Mouse (Mus musculus) kidney, postnatal 0 days (tissue): Measurements from ENCODE around the gene Ppp2r5e. TPM values are rescaled to one million over a fixed set of nuclear protein-coding genes. Genes with fewer than 3 reads are reported as not detected.
A peak's percentile ranks its signal among the peaks of the same experiment; 100 is the strongest.

Experiments
- ATAC-seq: fragments of 200-750 bp; cut with Nextera tagmentation; replicated peaks from 2 replicates; pipeline ENCODE4 v1.8.0; 2017; ENCODE audit warnings: low read depth, moderate number of reproducible peaks, moderate TSS enrichment, moderate library complexity; ENCODE audit not compliant: low FRiP score
- DNase-seq: peaks from one replicate; pipeline ENCODE4 v3.0.0-alpha.2; 2016; ENCODE audit warnings: low spot score
- H3K27ac ChIP-seq: fragments of 300-500 bp; sonication (generic); 2 replicates; pipeline ENCODE4 v1.5.1; 2014; ENCODE audit warnings: mild to moderate bottlenecking
- H3K27me3 ChIP-seq: fragments of 300-500 bp; sonication (generic); 2 replicates; pipeline ENCODE4 v1.6.1; 2014; ENCODE audit warnings: low read length, mixed read lengths; ENCODE audit not compliant: insufficient read depth
- H3K36me3 ChIP-seq: fragments of 300-500 bp; sonication (generic); 2 replicates; pipeline ENCODE4 v1.6.1; 2014; ENCODE audit warnings: low read length, mixed read lengths; ENCODE audit not compliant: insufficient read depth
- H3K4me1 ChIP-seq: fragments of 300-500 bp; sonication (generic); replicated peaks from 2 replicates; pipeline ENCODE4 v1.6.1; 2014; ENCODE audit warnings: antibody characterized with exemption, low read length, mixed read lengths; ENCODE audit not compliant: insufficient read depth
- H3K4me2 ChIP-seq: fragments of 300-500 bp; sonication (generic); 2 replicates; pipeline ENCODE4 v1.6.1; 2014; ENCODE audit warnings: mild to moderate bottlenecking, low read length, moderate library complexity, mixed read lengths
- H3K4me3 ChIP-seq: fragments of 300-500 bp; sonication (generic); replicated peaks from 2 replicates; pipeline ENCODE4 v1.5.1; 2014; ENCODE audit warnings: low read depth, low read length
- H3K9ac ChIP-seq: fragments of 300-500 bp; sonication (generic); 2 replicates; pipeline ENCODE4 v1.6.1; 2014; ENCODE audit warnings: low read depth, low read length
- H3K9me3 ChIP-seq: fragments of 300-500 bp; sonication (generic); replicated peaks from 2 replicates; pipeline ENCODE4 v1.6.1; 2016; ENCODE audit warnings: low read length, inconsistent platforms, mixed read lengths
- CTCF ChIP-seq: IDR thresholded peaks from 2 replicates; pipeline ENCODE4 v1.5.1; 2016; ENCODE audit warnings: antibody characterized with exemption, low read depth, mild to moderate bottlenecking, moderate library complexity
- WGBS: fragments of 180-500 bp; shearing (Covaris S2); extraction: QIAGEN DNeasy Blood & Tissue Kit; methylation state at CpG from one replicate; pipeline ENCODE4 v1.1.7; 2014; 5-methylcytosine and 5-hydroxymethylcytosine counted together
- polyA plus RNA-seq: library from polyadenylated mRNA; unstranded; fragments of >200 nt; fragmentation: Nextera tagmentation; extraction: Ambion mirVana; gene quantifications from 2 replicates; pipeline ENCODE4 v1.2.1, GENCODE M21; 2015

The Ppp2r5e gene
- polyA plus RNA-seq, 1 experiment from 2014 or later, result 16.0 TPM

DNA sequence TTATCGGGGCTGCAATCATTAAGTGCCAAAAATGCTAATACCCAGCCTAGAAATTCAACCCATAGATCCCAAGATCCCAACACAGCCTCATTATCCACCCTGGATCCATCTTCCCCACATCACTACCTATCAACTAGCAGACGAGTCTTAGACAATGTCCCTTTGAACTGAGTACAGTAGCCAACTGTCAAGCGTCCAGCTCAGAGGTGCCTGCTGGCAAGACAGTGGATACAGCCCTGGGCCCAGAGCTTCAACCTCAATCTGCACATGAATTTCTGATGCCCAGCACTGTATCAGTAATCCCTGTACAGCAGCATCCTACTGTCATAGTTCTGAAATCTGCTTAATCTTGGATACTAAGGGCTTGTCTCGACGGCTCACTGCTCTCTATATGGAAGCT is 30.3 kb downstream of the Ppp2r5e start:
- no peak overlapping the region for H3K4me2 ChIP-seq
- H3K9me3 ChIP-seq, result no peaks in the 10 kb centered on the region
- DNase-seq, result no peak
- no peak for TF ChIP-seq CTCF
- H3K4me1 ChIP-seq, result 0 out of 2 replicates have a peak, but pooled peaks cover 7% of the 10 kb centered on the region
- no peak for ATAC-seq
- 92% methylated on average over 5 of the region's 5 CpGs for WGBS
- H3K9ac ChIP-seq, result no peak overlapping the region
- no peak overlapping the region for H3K4me3 ChIP-seq
- no peak overlapping the region for H3K27ac ChIP-seq
- no peaks in the 10 kb centered on the region for H3K27me3 ChIP-seq
- no peaks in the 10 kb centered on the region for H3K36me3 ChIP-seq

DNA sequence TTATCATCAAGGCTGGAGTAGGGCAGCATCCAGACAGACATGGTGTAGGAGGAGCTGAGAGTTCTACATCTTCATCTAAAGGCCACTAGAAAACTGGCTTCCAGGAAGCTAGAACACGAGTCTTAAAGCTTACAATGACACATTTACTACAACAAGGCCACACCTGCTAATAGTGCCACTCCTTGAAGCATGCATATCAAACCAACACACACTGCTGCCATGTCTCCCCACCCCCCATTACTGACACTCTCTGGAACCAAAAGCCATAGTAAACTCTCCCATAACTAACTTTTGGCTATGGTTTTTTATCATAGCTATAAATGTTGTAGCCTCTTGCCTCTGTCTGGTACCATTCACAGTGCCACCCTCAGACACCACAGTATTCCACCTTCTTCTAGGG is 31.5 kb downstream of the Ppp2r5e start:
- DNase-seq, result no peak
- no peak for ATAC-seq
- Histone ChIP-seq H3K36me3 (no peaks in the 10 kb centered on the region), H3K9me3 (no peaks in the 10 kb centered on the region), H3K4me1 (0 out of 2 replicates have a peak, but pooled peaks cover 7% of the 10 kb centered on the region), H3K27ac (no peak overlapping the region), H3K9ac (no peak overlapping the region), H3K4me3 (no peak overlapping the region), H3K4me2 (no peak overlapping the region), H3K27me3 (no peaks in the 10 kb centered on the region)
- TF ChIP-seq CTCF, result no peak
- WGBS, result 59% methylated on average over 1 of the region's 1 CpGs

GRCm38 (mm10) chr12:75562996-75563618 is 32.9 kb downstream of the Ppp2r5e start:
- 77% methylated on average over 1 of the region's 1 CpGs for WGBS
- Histone ChIP-seq H3K27ac (no peak overlapping the region), H3K9ac (no peak overlapping the region), H3K4me3 (no peak overlapping the region), H3K36me3 (no peaks in the 10 kb centered on the region), H3K4me2 (no peak overlapping the region), H3K4me1 (0 out of 2 replicates have a peak, but pooled peaks cover 3% of the 10 kb centered on the region), H3K27me3 (no peaks in the 10 kb centered on the region), H3K9me3 (no peaks in the 10 kb centered on the region)
- ATAC-seq, result no peak
- DNase-seq, result no peak
- peak; percentile 10; the same call in 1 of the 2 replicates for TF ChIP-seq CTCF

- ATAC-seq (no peak), DNase-seq (no peak)
- Histone ChIP-seq H3K9ac (no peak overlapping the region), H3K36me3 (no peaks in the 10 kb centered on the region), H3K4me3 (no peak overlapping the region), H3K4me2 (no peak overlapping the region), H3K4me1 (no peaks in the 10 kb centered on the region), H3K9me3 (no peaks in the 10 kb centered on the region), H3K27me3 (no peaks in the 10 kb centered on the region), H3K27ac (no peak overlapping the region)
- WGBS, result 91% methylated on average over 4 of the region's 4 CpGs
- TF ChIP-seq CTCF, result no peak
Observed at GRCm38 (mm10) chr12:75560681-75561387, 35.2 kb downstream of the Ppp2r5e start.

DNA sequence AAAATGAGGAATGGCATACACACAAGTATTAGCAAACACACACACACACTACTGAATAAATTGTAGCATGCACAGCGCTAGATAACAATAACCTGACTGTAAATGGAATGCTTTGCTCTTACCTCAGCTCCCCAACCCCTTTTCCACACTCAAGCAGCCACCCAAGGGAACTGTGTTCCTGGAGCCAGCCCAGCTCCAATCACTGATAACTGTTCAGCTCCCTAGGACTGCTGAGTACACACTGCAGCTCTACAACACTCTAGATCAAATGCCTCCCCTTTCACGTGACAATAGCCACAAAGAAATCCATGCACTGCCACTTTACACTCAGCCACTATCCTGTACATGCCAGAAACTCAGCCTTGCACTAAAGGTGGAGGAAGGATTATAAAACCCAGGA is 36.8 kb downstream of the Ppp2r5e start:
- Histone ChIP-seq H3K4me1 (no peaks in the 10 kb centered on the region), H3K27me3 (no peaks in the 10 kb centered on the region), H3K27ac (no peak overlapping the region), H3K9me3 (no peaks in the 10 kb centered on the region), H3K9ac (no peak overlapping the region), H3K4me2 (no peak overlapping the region), H3K4me3 (no peak overlapping the region), H3K36me3 (no peaks in the 10 kb centered on the region)
- ATAC-seq, result no peak
- 71% methylated on average over 2 of the region's 2 CpGs for WGBS
- no peak for DNase-seq
- no peak for TF ChIP-seq CTCF

DNA sequence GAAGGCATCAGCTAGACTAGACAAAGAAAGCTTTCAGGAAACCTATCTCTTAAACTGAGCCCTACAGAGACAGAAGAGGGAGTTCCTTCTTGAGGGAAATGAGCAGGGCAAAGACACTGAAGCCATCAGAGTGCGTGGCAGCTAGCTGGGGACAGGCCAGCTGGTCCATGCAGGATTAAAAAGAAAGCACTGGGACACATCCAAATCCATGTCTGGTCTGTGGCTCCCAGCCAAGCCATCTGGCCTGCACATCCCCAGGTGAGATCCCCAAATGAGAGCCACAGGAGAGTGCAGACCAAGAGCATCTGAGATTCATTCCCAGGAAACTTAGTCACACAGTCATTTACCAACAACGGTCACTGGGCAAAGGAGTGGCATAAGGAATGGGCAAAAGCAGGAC is 38.2 kb downstream of the Ppp2r5e start:
- 73% methylated on average over 2 of the region's 2 CpGs for WGBS

More for the DNA sequence above, 38.2 kb downstream of the Ppp2r5e start:
- H3K4me2 ChIP-seq, result no peak overlapping the region
- no peak overlapping the region for H3K27ac ChIP-seq
- H3K9ac ChIP-seq, result no peak overlapping the region
- no peaks in the 10 kb centered on the region for H3K4me1 ChIP-seq
- no peak for ATAC-seq
- TF ChIP-seq CTCF, result no peak
- H3K4me3 ChIP-seq, result no peak overlapping the region
- DNase-seq, result no peak
- no peaks in the 10 kb centered on the region for H3K9me3 ChIP-seq
- no peaks in the 10 kb centered on the region for H3K36me3 ChIP-seq
- no peaks in the 10 kb centered on the region for H3K27me3 ChIP-seq
